ENCODE assay signal across 9 mouse cellular contexts in genomic region chr19:43959162-43959561, GRCm38 (mm10). TPM values are rescaled to one million over a fixed set of nuclear protein-coding genes. Genes with fewer than 3 reads are reported as not detected.
DNase-seq lines count a peak whose midpoint lies in the region; ATAC-seq and TF ChIP-seq lines count a peak whose summit lies in the region.
"Had no signal": no experiment of that assay in that cellular context is flagged by ENCODE, and none has a peak within 500 bp of the region (broad histone marks: within the 10 kb centered on the region; RNA-seq: fewer than 3 reads in every experiment).

No protein-coding gene starts in this region.

- no peaks in the 10 kb centered on the region for H3K36me3 ChIP-seq in embryonic facial prominence, embryonic 14.5 days (ENCODE audit: control insufficient read depth, insufficient read depth, low read length)
- H3K36me3 ChIP-seq: limb, embryonic 12.5 days had no signal

- no peaks in the 10 kb centered on the region for H3K27me3 ChIP-seq in embryonic facial prominence, embryonic 14.5 days (replicated peaks; ENCODE audit: control insufficient read depth, insufficient read depth, low read length)
- H3K27me3 ChIP-seq: limb, embryonic 12.5 days had no signal

- H3K27ac ChIP-seq in bone marrow, adult 2 months (ENCODE audit: control insufficient read depth, insufficient read depth, low read depth, low read length, poor library complexity), result no peak overlapping the region
- no peak overlapping the region for H3K27ac ChIP-seq in embryonic facial prominence, embryonic 14.5 days (replicated peaks; ENCODE audit: low read depth, low read length)
- H3K27ac ChIP-seq: limb, embryonic 12.5 days had no signal

- no peaks in the 10 kb centered on the region for H3K4me1 ChIP-seq in bone marrow, adult 2 months (ENCODE audit: control insufficient read depth, insufficient read depth, low read length)
- peaks cover 10% of the 10 kb centered on the region; the same call in 1 of the 2 replicates for H3K4me1 ChIP-seq in embryonic facial prominence, embryonic 14.5 days (ENCODE audit: control insufficient read depth, insufficient read depth, low read length)

- no peak overlapping the region for H3K4me2 ChIP-seq in embryonic facial prominence, embryonic 14.5 days (ENCODE audit: low read depth, low read length)
- H3K4me2 ChIP-seq: limb, embryonic 12.5 days had no signal

- H3K9ac ChIP-seq in embryonic facial prominence, embryonic 14.5 days (ENCODE audit: low read depth, low read length), result no peak overlapping the region
- H3K9ac ChIP-seq: limb, embryonic 12.5 days had no signal

- peak; percentile 65 for ATAC-seq in embryonic facial prominence, embryonic 14.5 days (ENCODE audit: low read depth)

- intact Hi-C loops in heart, postnatal 25 days (cut with DNase I), result loop anchor here (1.0 to 5.0 kb wide), 2 partner anchors 107 to 127 kb away; no protein-coding TSS in a partner anchor

- peak; percentile 98 for TF ChIP-seq CTCF in bone marrow, adult 2 months (IDR thresholded peaks at IDR 0.05; ENCODE audit: control insufficient read depth, insufficient read depth, low read length)

- WGBS in bone marrow, adult 2 months, result 19% methylated on average over 2 of the region's 2 CpGs
- 58% methylated on average over 1 of the region's 2 CpGs for WGBS in embryonic facial prominence, embryonic 14.5 days

- no peak for TF ChIP-seq POLR2A in bone marrow, adult 2 months (IDR thresholded peaks at IDR 0.05; ENCODE audit: borderline replicate concordance, control insufficient read depth, low read depth, low read length)

- peaks cover 4% of the 10 kb centered on the region; the same call in 1 of the 2 replicates for H3K9me3 ChIP-seq in embryonic facial prominence, embryonic 14.5 days (ENCODE audit: control insufficient read depth, low read length)

- peak; percentile 67 for DNase-seq in MEL-GATA-1-ER (ENCODE audit: extremely low read depth, low read depth)
- peak; percentile 50 for DNase-seq in embryonic facial prominence, embryonic 14.5 days (ENCODE audit: low spot score)
- DNase-seq in heart, postnatal 25 days (ENCODE audit: low spot score), result peak; percentile 7
- peak; percentile 53 for DNase-seq in layer of hippocampus, adult 9-11 months
- DNase-seq in lung, postnatal 36 days, result peak; percentile 88
- DNase-seq in spleen, adult 12 weeks (ENCODE audit: low spot score), result peak; percentile 31
- DNase-seq in MN1 (ENCODE audit: low spot score), result no peak

- H3K4me3 ChIP-seq in bone marrow, adult 2 months (replicated peaks; ENCODE audit: control insufficient read depth, low read depth, low read length), result no peak overlapping the region
- H3K4me3 ChIP-seq in embryonic facial prominence, embryonic 14.5 days (ENCODE audit: low read depth, low read length), result no peak overlapping the region
- H3K4me3 ChIP-seq: limb, embryonic 12.5 days had no signal

RNA-seq across cellular contexts. Expression of gene Dnmbp, which starts 19.2 kb away (rescaled TPM):
- polyA plus RNA-seq in bone marrow, adult 2 months (2011; ENCODE audit: insufficient read depth, insufficient read length, low replicate concordance, missing spikeins), result 2.7 and 6.1 TPM in 2 replicates
- 15.3 and 18.8 TPM in 2 replicates for polyA plus RNA-seq in embryonic facial prominence, embryonic 14.5 days (2014; fragmentation: Nextera tagmentation; extraction: Ambion mirVana)
- total RNA-seq in heart, postnatal 25 days (2021), result 1 to 10 TPM; 8.2 to 9.8 TPM

RNA-seq across cellular contexts. Expression of gene Cpn1, which starts 27.2 kb away (rescaled TPM):
- not detected in 2 replicates for polyA plus RNA-seq in bone marrow, adult 2 months (2011; ENCODE audit: insufficient read depth, insufficient read length, low replicate concordance, missing spikeins)
- polyA plus RNA-seq in embryonic facial prominence, embryonic 14.5 days (2014; fragmentation: Nextera tagmentation; extraction: Ambion mirVana), result 0.22 and 0.33 TPM in 2 replicates
- total RNA-seq in heart, postnatal 25 days (2021), result under 1 TPM; 0.16 to 0.31 TPM
